In the genomic region with DNA sequence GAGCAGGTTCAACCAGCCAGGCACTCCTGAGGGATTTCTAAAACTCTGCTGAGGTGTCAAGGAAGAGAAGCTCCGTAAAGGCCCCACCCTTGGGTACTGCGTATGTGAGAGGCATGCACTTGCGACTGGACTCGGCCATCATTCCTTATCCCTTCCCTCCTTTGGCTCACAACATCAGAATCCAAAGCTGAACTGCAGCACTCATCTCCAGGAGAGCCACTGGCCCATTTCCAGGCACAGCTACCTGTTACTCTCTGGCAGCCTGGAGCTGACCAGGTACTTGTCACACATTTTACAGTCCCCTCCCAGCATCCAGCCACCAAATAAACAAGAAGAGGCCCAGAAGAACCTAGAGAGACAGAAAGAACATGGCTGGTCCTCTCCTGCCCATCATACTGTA, we compare ENCODE assay signal across 11 mouse cellular contexts.
"Had no signal": no experiment of that assay in that cellular context is flagged by ENCODE, and none has a peak within 500 bp of the region (broad histone marks: within the 10 kb centered on the region; RNA-seq: fewer than 3 reads in every experiment).

No protein-coding gene starts in this region.

- H3K9ac ChIP-seq: limb, embryonic 12.5 days; liver, embryonic 14.5 days; neural tube, embryonic 12.5 days had no signal

- H3K36me3 ChIP-seq: limb, embryonic 12.5 days; midbrain, embryonic 10.5 days; neural tube, embryonic 12.5 days had no signal

- H3K9me3 ChIP-seq: limb, embryonic 12.5 days; midbrain, embryonic 10.5 days; neural tube, embryonic 12.5 days had no signal

- H3K27me3 ChIP-seq: limb, embryonic 12.5 days; neural tube, embryonic 12.5 days had no signal

- H3K4me3 ChIP-seq: limb, embryonic 12.5 days; midbrain, embryonic 10.5 days; neural tube, embryonic 12.5 days had no signal

- H3K27ac ChIP-seq: limb, embryonic 12.5 days; liver, embryonic 14.5 days; midbrain, embryonic 10.5 days; neural tube, embryonic 12.5 days had no signal

- DNase-seq: kidney, adult 8-10 months; layer of hippocampus, adult 9-11 months; layer of hippocampus, postnatal 36 days; lung, adult 18-20 months; midbrain, embryonic 14.5 days; retina, postnatal 1 day; right cerebral cortex, postnatal 4 days had no signal

- H3K4me1 ChIP-seq: neural tube, embryonic 12.5 days had no signal

- H3K4me2 ChIP-seq: limb, embryonic 12.5 days; neural tube, embryonic 12.5 days had no signal
